Mouse (Mus musculus) R1 (cell line): ENCODE results near the gene Comtd1.

Experiments used
- DNase-seq: peaks from one replicate; pipeline ENCODE4 v3.0.0-alpha.2; 2018; ENCODE audit warnings: low read depth, low spot score

Gene Comtd1

DNA sequence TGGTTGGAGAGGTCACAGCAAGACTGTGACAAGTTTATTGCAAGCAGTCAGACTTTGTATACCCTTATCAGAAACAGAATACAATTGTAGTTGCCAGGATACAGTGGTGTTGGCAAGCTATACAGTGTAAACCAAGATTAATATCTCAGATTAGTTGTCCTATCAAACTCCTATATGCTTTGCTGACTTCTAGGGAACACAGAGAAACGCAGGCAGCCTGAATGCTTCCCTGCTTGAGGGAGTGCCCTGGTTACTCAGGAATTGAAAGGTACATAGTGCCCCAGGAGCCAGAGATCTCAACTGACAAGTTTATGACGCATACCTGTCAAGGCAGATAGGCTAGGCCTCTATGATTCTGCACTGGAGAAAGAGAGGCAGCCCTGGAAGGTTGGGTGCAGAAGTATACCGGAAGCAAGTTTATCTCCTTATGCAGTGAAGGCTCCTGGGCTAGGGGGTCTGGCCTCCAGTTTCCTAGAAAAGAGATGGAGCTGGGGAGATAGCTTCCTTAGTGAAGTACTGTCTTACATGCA is 42.1 kb downstream of the Comtd1 start:
- DNase-seq: no peak

DNA sequence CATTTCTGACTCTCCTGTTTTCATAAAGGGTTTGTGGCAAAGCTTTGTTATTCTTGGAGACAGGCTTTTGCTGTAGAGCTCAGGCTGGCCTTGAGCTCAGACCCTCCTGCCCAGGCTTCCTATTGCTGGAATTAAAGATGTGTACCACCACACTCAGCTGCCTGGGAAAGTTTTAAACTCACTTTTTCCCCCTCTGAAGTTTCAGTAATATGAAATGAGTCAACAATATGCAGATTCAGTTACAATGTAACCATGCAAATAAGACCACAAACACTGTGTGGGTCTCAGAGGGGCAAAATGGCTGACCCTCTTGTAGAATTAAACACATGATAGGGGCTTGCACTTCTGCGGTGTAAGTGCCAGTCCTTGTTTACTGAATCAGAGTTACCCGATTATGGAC is 42.6 kb downstream of the Comtd1 start:
- DNase-seq: no peak

DNA sequence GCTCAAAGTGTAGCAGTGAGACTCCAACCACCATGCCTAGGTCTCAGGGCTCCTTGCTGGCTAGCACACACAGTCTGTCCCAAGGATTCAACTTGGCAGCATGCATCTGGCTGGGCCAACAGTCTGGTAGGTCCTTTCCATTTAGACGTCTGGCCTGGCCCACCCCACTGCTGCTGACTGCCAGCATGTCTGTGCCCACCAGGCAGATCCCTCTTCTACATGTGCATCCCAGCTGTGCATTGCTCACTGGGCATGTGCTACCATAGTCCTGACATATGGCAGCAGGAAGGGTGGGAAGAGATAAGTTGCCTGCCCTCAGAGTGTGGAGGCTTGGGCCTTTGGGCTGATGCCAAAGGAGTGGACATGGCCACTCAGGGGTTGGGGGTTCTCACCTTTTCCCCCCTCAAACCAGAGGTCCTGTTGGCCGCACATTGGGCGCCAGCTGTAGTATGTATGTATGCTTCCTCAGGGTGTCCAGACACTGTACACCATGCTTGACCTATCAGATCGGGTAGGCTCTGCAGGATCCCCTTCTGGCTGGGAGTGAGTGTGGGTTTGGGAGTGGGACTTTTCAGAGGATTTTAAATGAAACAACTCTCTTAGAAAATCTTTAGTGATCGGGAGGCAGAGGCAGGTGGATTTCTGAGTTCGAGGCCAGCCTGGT is 46.1 kb downstream of the Comtd1 start:
- DNase-seq: no peak

DNA sequence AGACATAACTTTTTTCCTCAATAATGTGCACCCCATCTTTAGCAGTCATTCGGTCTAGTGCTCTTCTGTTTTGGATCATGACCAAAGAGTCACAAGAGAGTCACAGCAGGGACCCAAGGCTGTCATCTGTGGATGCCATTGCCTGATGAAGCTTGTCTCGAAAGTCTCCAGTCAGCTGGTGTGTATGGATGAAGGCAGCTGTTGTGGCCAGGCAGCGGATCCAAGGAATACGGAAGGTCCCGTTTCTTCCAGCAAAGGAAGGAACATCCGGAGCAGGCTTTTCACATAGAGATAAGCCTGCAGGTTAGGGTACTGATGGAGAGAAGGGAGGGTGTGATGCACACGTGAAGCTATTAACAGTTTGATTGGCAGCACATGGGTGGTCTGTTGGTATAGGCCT is 47.2 kb downstream of the Comtd1 start:
- DNase-seq: no peak

DNA sequence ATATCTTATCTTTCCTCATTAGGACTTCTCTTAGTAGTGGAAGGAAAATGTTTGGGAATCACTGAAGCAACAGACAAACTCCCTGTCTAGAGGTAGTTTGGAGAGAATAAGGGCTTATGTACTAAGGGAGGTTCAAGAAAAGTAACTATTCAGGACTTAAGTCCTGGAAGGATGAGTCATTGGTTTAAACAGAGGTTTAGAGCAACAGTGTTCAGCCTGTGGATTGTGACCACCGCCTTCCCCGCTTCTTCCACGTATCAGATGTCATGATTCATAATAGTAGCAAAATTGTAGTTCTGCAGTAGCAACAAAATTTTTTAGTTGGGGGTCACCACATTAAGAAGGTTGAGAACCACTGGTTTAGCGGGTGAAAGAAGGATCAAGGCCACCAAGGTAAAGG is 48.1 kb downstream of the Comtd1 start:
- no peak for DNase-seq
